Mouse (Mus musculus): Measurements from ENCODE around the gene Gsta4.

- no peak for TF ChIP-seq CTCF (IDR thresholded peaks at IDR 0.05; ENCODE audit: low read depth, low read length)
- TF ChIP-seq EP300 (IDR thresholded peaks at IDR 0.05; ENCODE audit: insufficient read depth, low read depth, low read length) = no peak
These were observed 3.5 kb upstream of the Gsta4 start for GRCm38 (mm10) chr9:78179071-78179470.
